Mouse (Mus musculus): ENCODE data around the gene Pcna. TPM values are rescaled to one million over a fixed set of nuclear protein-coding genes. Genes with fewer than 3 reads are reported as not detected.

Gene Pcna
- polyA plus RNA-seq, 1 experiment from 2014 or later = 206 TPM

DNA sequence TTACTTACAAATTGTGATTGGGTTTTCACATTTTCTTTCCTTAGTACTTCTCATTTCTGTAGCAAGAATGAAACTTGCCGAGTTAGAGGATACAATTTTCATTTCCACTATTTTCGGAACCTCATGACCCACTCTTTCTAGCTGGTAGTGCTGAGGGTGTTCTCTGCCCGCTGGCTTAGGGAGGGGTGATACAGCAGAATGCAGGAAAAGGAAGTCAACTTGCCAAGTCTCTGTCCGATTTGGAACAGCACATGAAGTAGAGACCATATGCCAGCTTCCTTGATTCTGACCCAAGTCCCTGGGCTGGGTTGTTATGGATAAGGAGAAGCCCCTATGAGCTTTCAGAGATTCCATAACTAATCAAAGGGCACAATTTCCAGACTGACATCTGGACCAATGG lies 28.8 kb downstream of the Pcna start:
- no peaks in the 10 kb centered on the region for H3K4me1 ChIP-seq (ENCODE audit: control insufficient read depth, insufficient read depth, low read length)
- no peak overlapping the region for H3K4me3 ChIP-seq (ENCODE audit: low read length)
- no peaks in the 10 kb centered on the region for H3K27me3 ChIP-seq (ENCODE audit: control insufficient read depth, insufficient read depth, low read length)
- ATAC-seq (replicated peaks; ENCODE audit: extremely low read depth, insufficient read depth, low FRiP score) = no peak
- H3K36me3 ChIP-seq (ENCODE audit: control insufficient read depth, insufficient read depth) = no peaks in the 10 kb centered on the region
- no peak overlapping the region for H3K9ac ChIP-seq (ENCODE audit: low read length)
- H3K4me2 ChIP-seq (ENCODE audit: low read depth, low read length) = no peak overlapping the region
- no peak overlapping the region for H3K27ac ChIP-seq (ENCODE audit: low read length)
- WGBS = 80% methylated on average over 4 of the region's 4 CpGs
- H3K9me3 ChIP-seq (replicated peaks; ENCODE audit: control insufficient read depth, low read length) = no peaks in the 10 kb centered on the region; the same call in 1 of the 2 replicates

DNA sequence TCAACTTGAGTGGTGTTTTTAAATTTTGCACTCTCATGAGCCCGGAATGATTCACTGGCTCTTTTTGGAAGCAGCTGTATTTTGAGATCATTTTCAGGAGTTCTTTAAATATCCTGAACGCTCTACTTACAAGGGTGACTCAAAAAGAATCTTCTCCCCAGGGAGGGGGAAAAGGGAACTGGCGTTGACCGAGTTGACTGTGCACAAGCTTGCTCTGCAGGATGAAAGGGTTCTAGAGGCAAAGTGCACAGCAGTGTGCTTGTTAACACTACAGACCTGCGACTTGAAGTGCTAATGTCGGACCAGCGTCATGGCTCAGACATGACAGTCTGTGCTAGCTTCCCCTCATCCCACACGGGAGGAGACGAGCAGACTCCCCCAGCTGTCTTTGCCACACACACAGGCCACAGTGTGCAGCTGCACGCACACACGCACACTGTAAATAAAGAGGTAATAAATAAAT lies 31.5 kb downstream of the Pcna start:
- peak overlapping the region; percentile 32; the same call in 1 of the 2 replicates for H3K4me2 ChIP-seq (ENCODE audit: low read depth, low read length)
- WGBS = 30% methylated on average over 11 of the region's 11 CpGs
- H3K36me3 ChIP-seq (ENCODE audit: control insufficient read depth, insufficient read depth) = no peaks in the 10 kb centered on the region
- H3K27ac ChIP-seq (ENCODE audit: low read length) = no peak overlapping the region
- H3K27me3 ChIP-seq (ENCODE audit: control insufficient read depth, insufficient read depth, low read length) = no peaks in the 10 kb centered on the region
- ATAC-seq (replicated peaks; ENCODE audit: extremely low read depth, insufficient read depth, low FRiP score) = no peak
- H3K9me3 ChIP-seq (replicated peaks; ENCODE audit: control insufficient read depth, low read length) = no peaks in the 10 kb centered on the region
- H3K4me3 ChIP-seq (ENCODE audit: low read length) = no peak overlapping the region
- H3K9ac ChIP-seq (ENCODE audit: low read length) = no peak overlapping the region
- H3K4me1 ChIP-seq (ENCODE audit: control insufficient read depth, insufficient read depth, low read length) = no peaks in the 10 kb centered on the region

DNA sequence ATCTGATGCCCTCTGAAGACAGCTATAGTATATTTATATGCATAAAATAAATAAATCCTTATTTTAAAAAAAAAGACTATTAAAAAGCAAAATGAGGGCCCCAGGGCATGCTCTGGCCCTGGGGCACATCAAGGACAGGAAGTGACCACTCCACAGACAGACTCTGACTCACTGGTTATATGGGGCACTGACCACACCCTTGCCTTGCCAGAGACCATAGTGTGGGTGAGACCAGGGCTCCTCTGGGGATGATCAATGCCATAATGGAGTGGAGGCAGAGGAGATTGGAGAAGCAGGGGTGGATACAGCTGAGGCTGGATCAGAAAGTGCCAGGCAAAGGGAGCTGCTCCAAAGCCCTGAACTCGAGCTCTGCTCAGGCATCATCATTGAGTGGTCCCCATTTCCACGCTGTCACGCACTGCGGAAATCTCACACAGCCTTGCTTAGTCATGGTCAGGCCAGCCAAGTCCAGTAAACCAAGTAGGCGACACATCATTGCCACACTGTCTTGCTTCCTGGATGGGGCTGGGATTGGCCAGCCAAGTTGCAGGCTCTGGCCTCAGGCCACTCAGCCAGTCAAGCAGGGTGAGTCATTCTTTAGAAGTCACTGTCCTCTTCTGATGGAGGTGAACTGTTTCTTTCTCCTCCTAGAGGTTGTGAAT lies 41.0 kb downstream of the Pcna start:
- 88% methylated on average over 5 of the region's 5 CpGs for WGBS
- no peak overlapping the region for H3K27ac ChIP-seq (ENCODE audit: low read length)
- H3K9ac ChIP-seq (ENCODE audit: low read length) = no peak overlapping the region
- no peak overlapping the region for H3K4me3 ChIP-seq (ENCODE audit: low read length)
- H3K36me3 ChIP-seq (ENCODE audit: control insufficient read depth, insufficient read depth) = no peaks in the 10 kb centered on the region
- H3K9me3 ChIP-seq (replicated peaks; ENCODE audit: control insufficient read depth, low read length) = no peaks in the 10 kb centered on the region
- no peaks in the 10 kb centered on the region for H3K4me1 ChIP-seq (ENCODE audit: control insufficient read depth, insufficient read depth, low read length)
- no peak overlapping the region for H3K4me2 ChIP-seq (ENCODE audit: low read depth, low read length)
- no peaks in the 10 kb centered on the region for H3K27me3 ChIP-seq (ENCODE audit: control insufficient read depth, insufficient read depth, low read length)
- no peak for ATAC-seq (replicated peaks; ENCODE audit: extremely low read depth, insufficient read depth, low FRiP score)

- WGBS = 77% methylated on average over 9 of the region's 9 CpGs
- H3K27ac ChIP-seq (ENCODE audit: low read length) = no peak overlapping the region
- H3K36me3 ChIP-seq (ENCODE audit: control insufficient read depth, insufficient read depth) = no peaks in the 10 kb centered on the region
- H3K27me3 ChIP-seq (ENCODE audit: control insufficient read depth, insufficient read depth, low read length) = no peaks in the 10 kb centered on the region
- H3K9ac ChIP-seq (ENCODE audit: low read length) = no peak overlapping the region
- H3K9me3 ChIP-seq (replicated peaks; ENCODE audit: control insufficient read depth, low read length) = no peaks in the 10 kb centered on the region
- no peak for ATAC-seq (replicated peaks; ENCODE audit: extremely low read depth, insufficient read depth, low FRiP score)
- no peak overlapping the region for H3K4me3 ChIP-seq (ENCODE audit: low read length)
- no peaks in the 10 kb centered on the region for H3K4me1 ChIP-seq (ENCODE audit: control insufficient read depth, insufficient read depth, low read length)
- H3K4me2 ChIP-seq (ENCODE audit: low read depth, low read length) = no peak overlapping the region
Observed at GRCm38 (mm10) chr2:132210806-132211312, 42.3 kb downstream of the Pcna start.

DNA sequence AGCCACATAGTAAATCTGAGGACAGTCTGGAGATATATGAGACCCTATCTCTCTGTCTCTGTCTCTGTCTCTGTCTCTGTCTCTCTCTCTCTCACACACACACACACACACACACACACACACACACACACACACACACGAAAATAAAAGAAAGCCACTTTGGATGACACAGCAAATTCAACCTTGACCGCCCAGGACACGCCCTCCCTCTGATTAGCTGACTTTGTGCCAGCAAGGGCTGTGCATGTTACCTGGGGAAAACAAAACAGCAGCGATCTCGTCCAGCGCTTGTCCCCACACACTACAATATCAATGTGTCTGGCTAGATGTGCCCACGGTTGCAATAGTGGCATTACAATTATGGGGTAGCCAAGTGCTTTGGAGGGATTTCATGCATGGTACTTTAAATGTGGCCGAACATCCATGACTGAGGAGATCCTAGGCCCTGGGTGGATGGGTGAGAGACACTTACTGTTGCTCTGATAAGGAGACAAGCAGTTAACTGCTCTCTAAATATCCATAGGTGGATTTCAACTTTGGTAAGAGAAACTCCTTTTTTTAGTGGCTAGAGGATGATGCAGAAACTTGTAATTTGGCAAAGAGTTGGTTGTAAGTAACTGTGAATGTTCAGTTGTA lies 44.8 kb downstream of the Pcna start:
- Histone ChIP-seq H3K4me2 (ENCODE audit: low read depth, low read length) (no peak overlapping the region), H3K27me3 (ENCODE audit: control insufficient read depth, insufficient read depth, low read length) (no peaks in the 10 kb centered on the region), H3K4me3 (ENCODE audit: low read length) (no peak overlapping the region), H3K36me3 (ENCODE audit: control insufficient read depth, insufficient read depth) (no peaks in the 10 kb centered on the region), H3K9ac (ENCODE audit: low read length) (no peak overlapping the region), H3K9me3 (replicated peaks; ENCODE audit: control insufficient read depth, low read length) (no peaks in the 10 kb centered on the region), H3K27ac (ENCODE audit: low read length) (no peak overlapping the region), H3K4me1 (ENCODE audit: control insufficient read depth, insufficient read depth, low read length) (no peaks in the 10 kb centered on the region)
- ATAC-seq (replicated peaks; ENCODE audit: extremely low read depth, insufficient read depth, low FRiP score) = no peak
- WGBS = 76% methylated on average over 8 of the region's 8 CpGs

GRCm38 (mm10) chr2:132206316-132206881 lies 46.7 kb downstream of the Pcna start:
- no peak overlapping the region for H3K4me2 ChIP-seq (ENCODE audit: low read depth, low read length)
- no peaks in the 10 kb centered on the region for H3K9me3 ChIP-seq (replicated peaks; ENCODE audit: control insufficient read depth, low read length)
- H3K4me1 ChIP-seq (ENCODE audit: control insufficient read depth, insufficient read depth, low read length) = no peaks in the 10 kb centered on the region
- H3K9ac ChIP-seq (ENCODE audit: low read length) = no peak overlapping the region
- no peak overlapping the region for H3K4me3 ChIP-seq (ENCODE audit: low read length)
- H3K27ac ChIP-seq (ENCODE audit: low read length) = no peak overlapping the region
- ATAC-seq (replicated peaks; ENCODE audit: extremely low read depth, insufficient read depth, low FRiP score) = no peak
- WGBS = 55% methylated on average over 16 of the region's 16 CpGs
- H3K36me3 ChIP-seq (ENCODE audit: control insufficient read depth, insufficient read depth) = no peaks in the 10 kb centered on the region
- no peaks in the 10 kb centered on the region for H3K27me3 ChIP-seq (ENCODE audit: control insufficient read depth, insufficient read depth, low read length)

GRCm38 (mm10) chr2:132205549-132205948 lies 47.6 kb downstream of the Pcna start:
- H3K36me3 ChIP-seq (ENCODE audit: control insufficient read depth, insufficient read depth) = no peaks in the 10 kb centered on the region
- H3K27me3 ChIP-seq (ENCODE audit: control insufficient read depth, insufficient read depth, low read length) = no peaks in the 10 kb centered on the region
- WGBS = 71% methylated on average over 4 of the region's 4 CpGs
- no peaks in the 10 kb centered on the region for H3K9me3 ChIP-seq (replicated peaks; ENCODE audit: control insufficient read depth, low read length)
- H3K27ac ChIP-seq (ENCODE audit: low read length) = no peak overlapping the region
- H3K4me3 ChIP-seq (ENCODE audit: low read length) = no peak overlapping the region
- ATAC-seq (replicated peaks; ENCODE audit: extremely low read depth, insufficient read depth, low FRiP score) = no peak
- H3K4me1 ChIP-seq (ENCODE audit: control insufficient read depth, insufficient read depth, low read length) = no peaks in the 10 kb centered on the region
- H3K9ac ChIP-seq (ENCODE audit: low read length) = no peak overlapping the region
- H3K4me2 ChIP-seq (ENCODE audit: low read depth, low read length) = no peak overlapping the region

GRCm38 (mm10) chr2:132203773-132204172 lies 49.3 kb downstream of the Pcna start:
- ATAC-seq (replicated peaks; ENCODE audit: extremely low read depth, insufficient read depth, low FRiP score) = no peak
- H3K27me3 ChIP-seq (ENCODE audit: control insufficient read depth, insufficient read depth, low read length) = no peaks in the 10 kb centered on the region
- no peak overlapping the region for H3K9ac ChIP-seq (ENCODE audit: low read length)
- H3K27ac ChIP-seq (ENCODE audit: low read length) = no peak overlapping the region
- H3K9me3 ChIP-seq (replicated peaks; ENCODE audit: control insufficient read depth, low read length) = no peaks in the 10 kb centered on the region
- H3K4me2 ChIP-seq (ENCODE audit: low read depth, low read length) = no peak overlapping the region
- no peak overlapping the region for H3K4me3 ChIP-seq (ENCODE audit: low read length)
- no peaks in the 10 kb centered on the region for H3K4me1 ChIP-seq (ENCODE audit: control insufficient read depth, insufficient read depth, low read length)
- 65% methylated on average over 3 of the region's 3 CpGs for WGBS
- H3K36me3 ChIP-seq (ENCODE audit: control insufficient read depth, insufficient read depth) = no peaks in the 10 kb centered on the region

DNA sequence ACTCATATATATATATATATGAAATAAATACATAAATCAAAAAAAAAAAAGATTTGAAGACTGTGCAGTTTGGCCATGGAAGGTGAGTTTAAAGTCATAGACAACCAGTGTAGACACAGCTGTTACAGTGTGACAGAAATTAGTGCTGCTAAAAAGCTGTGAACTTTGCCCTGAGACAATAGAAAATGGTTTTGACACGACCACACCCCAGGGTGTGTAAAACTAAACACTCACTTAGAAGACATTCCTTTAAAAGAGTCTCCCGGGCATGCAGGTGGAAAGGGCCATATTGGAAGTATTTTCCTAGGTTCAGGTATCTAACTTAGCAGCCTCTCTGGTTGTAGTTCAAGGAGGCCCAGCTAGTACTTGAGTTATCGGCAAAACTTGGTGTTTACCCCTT lies 49.9 kb downstream of the Pcna start:
- no peaks in the 10 kb centered on the region for H3K9me3 ChIP-seq (replicated peaks; ENCODE audit: control insufficient read depth, low read length)
- H3K4me2 ChIP-seq (ENCODE audit: low read depth, low read length) = no peak overlapping the region
- ATAC-seq (replicated peaks; ENCODE audit: extremely low read depth, insufficient read depth, low FRiP score) = no peak
- H3K27ac ChIP-seq (ENCODE audit: low read length) = no peak overlapping the region
- no peaks in the 10 kb centered on the region for H3K36me3 ChIP-seq (ENCODE audit: control insufficient read depth, insufficient read depth)
- no peaks in the 10 kb centered on the region for H3K4me1 ChIP-seq (ENCODE audit: control insufficient read depth, insufficient read depth, low read length)
- no peaks in the 10 kb centered on the region for H3K27me3 ChIP-seq (ENCODE audit: control insufficient read depth, insufficient read depth, low read length)
- no peak overlapping the region for H3K4me3 ChIP-seq (ENCODE audit: low read length)
- no peak overlapping the region for H3K9ac ChIP-seq (ENCODE audit: low read length)
- 72% methylated on average over 3 of the region's 3 CpGs for WGBS
